Mouse (Mus musculus) spleen, postnatal 36 days (tissue): Measurements from ENCODE around the gene Esp15.
"Not testable (repeated sequence)": the region's sequence is repeated elsewhere in the genome, so short reads cannot be mapped to it uniquely, and the experiment has no call there.

ENCODE experiments used
- DNase-seq, 2 experiments: peaks; one replicate each; pipeline ENCODE4 v3.0.0; 2022; ENCODE audit warnings: low spot score in 2 of 2, mixed read lengths in 1 of 2

Esp15 gene

DNA sequence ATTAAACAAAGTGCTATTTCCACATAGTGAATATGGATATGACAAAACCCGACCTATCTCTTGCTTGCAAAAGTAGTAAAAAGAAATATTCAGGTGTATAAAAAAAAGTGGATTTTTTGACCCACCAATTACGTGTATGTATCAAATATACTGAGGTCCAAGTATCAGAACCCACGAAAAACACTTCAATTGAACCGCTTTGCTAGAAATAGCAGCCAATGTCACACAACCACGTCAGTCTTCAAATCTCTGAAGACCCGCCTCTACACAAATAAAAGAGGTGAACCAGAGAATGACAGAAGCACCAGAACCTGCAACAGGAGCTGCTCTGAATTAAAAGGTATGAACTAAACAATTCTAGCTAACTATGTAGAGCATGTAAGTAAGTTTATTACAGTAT is at the start of gene Esp15:
Gene Esp15, plus strand, starts transcription at position 301 of the 400 bp plus-strand sequence.
- not testable (repeated sequence) for DNase-seq

DNA sequence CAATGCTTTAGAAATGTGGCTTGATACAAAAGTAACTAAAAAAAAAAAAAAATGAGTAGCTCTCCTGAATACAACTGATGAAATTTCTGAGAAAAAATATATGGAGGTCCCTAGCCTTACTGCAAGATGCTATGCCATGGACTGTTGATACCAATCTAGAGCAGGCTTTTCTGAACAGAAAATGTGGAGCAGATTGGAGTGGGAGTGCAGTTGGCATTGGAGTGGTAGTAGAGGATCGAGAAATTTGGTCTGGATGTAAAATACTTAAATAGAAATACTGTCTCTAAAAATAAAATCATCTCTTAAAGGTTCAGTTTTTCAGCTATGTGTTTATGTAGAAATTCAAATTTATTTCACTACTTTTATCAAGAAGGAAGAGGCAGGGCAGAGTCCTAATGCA is 49.2 kb upstream of the Esp15 start:
- DNase-seq, result no peak
